Mouse (Mus musculus) urinary bladder, postnatal 0 days (tissue): ENCODE results near the gene Dnm3. TPM values are rescaled to one million over a fixed set of nuclear protein-coding genes. Genes with fewer than 3 reads are reported as not detected.

Experiments used
- microRNA counts: library from miRNA; unstranded; fragments of <30 nt; microRNA quantifications from one replicate; lab custom pipeline; 2016
- microRNA-seq: library from miRNA; unstranded; fragments of <30 nt; microRNA quantifications from one replicate; pipeline ENCODE4, GENCODE M21; 2016
- polyA plus RNA-seq: library from polyadenylated mRNA; unstranded; fragments of >200 nt; fragmentation: Nextera tagmentation; extraction: Ambion mirVana; gene quantifications from 2 replicates; pipeline ENCODE4 v1.2.1, GENCODE M21; 2015

The Dnm3 gene
- polyA plus RNA-seq: 3.2 and 3.5 TPM in 2 replicates

DNA sequence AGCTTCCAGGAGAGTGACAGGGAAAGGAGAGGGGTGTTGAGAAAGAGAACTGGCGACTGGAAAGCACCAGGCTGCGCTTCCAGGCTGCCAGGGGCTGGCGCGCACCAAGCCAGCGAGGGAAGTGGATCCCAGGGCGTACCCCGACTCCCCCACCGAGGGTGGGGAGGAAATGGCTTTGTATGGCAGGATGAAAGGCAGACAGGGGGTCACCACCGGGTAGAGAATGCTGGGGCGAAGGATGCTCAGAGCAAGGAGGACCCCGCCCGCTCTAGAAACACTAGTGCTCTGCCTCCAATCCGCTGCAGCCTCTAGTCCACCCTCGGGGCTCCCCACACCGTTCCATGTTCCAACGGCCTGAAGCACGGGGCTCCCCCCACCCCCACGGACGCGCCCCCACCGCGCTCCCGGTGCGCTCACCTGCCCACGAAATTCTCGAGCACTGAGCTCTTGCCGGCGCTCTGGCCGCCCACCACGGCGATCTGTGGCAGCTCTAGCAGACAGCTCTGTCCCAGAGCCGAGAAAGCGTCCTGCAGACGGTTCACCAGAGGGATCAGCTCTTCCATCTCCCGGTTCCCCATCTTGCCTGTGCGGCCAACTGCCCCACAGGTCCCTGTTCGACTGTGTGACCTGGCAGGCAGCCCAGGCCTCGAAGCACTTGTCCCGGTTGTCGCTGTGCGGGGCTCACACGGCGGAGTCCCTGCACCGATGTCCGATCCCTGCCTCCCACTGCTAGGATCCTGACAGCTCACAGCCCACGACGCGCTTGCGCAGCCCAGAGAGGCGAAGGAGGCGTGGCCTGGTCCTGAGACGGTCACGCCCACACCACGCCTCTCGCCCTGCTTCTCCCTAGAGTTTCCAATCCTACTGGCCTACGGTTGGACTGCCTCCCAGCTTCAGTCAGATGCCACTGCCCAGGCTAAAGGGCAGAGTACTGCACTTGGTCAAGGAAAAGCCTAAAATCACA, at the start of gene Dnm3:
Dnm3 (minus strand) TSS at position 789 of the 964 bp plus-strand sequence.

DNA sequence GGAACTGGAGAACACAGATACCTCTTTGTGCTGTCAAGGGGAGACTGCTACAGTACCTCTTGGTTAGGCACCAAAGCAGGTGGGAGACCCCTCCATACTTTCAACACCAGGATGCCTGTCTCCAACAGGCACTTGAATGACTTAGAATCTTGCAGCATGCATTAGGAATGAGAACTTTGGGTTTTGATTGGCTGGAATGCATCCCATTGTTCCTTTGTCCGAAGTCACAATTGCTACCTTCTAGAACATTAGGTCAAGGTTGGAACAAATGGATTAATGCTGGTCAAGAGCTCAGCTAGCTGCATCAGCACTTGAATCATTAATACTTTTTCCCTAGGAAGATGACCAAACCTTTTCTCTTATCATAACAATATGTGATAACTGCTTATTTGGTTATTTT, 498.3 kb downstream of the Dnm3 start, which contains the start of gene 4930558K02Rik:
4930558K02Rik (minus strand) TSS at position 101 of the 400 bp plus-strand sequence.

GRCm38 (mm10) chr1:161968589-161969407, 509.0 kb downstream of the Dnm3 start, which contains the start of gene Pigc:
TSS of gene Pigc (plus strand) at chr1:161969186.

MicroRNA genes within 50 kb of the gene (microRNA counts, 519-probe panel; counts per million panel counts)
- microRNA mmu-miR-199a-3p (lab: Ali Mortazavi, UCI): 5,690 counts per million, percentile 98 among the panel's probes with 10 or more counts
- microRNA mmu-miR-199a-5p (lab: Ali Mortazavi, UCI): 5,859 counts per million, percentile 99 among the panel's probes with 10 or more counts
- microRNA mmu-miR-214 (lab: Ali Mortazavi, UCI): 3,852 counts per million, percentile 69 among the panel's probes with 10 or more counts

Small RNAs within 50 kb of the gene (microRNA-seq; reads per million reads assigned to microRNA genes)
- gene Mir199a-2: 124 reads per million, percentile 49 among the genes with 10 or more reads in this experiment
- gene Mir214: 9,482 reads per million, percentile 94 among the genes with 10 or more reads in this experiment

Other genes with a start within 250 kb of the Dnm3 start
- gene Mettl13, start 70.5 kb upstream of the Dnm3 start, polyA plus RNA-seq: 8.5 and 8.6 TPM in 2 replicates
- 34.2 and 40.1 TPM in 2 replicates for gene Vamp4, start 92.5 kb upstream of the Dnm3 start, polyA plus RNA-seq
- 0.26 and 0.29 TPM in 2 replicates for gene Myoc, start 161.1 kb upstream of the Dnm3 start, polyA plus RNA-seq
- gene Myocos, start 180.2 kb upstream of the Dnm3 start, polyA plus RNA-seq: not detected in 2 replicates